Mouse (Mus musculus) inflammation-experienced regulatory T-cells, adult 6 months (primary cell): ENCODE data around the gene Prss43. TPM values are rescaled to one million over a fixed set of nuclear protein-coding genes. Genes with fewer than 3 reads are reported as not detected.

Experiments used
- polyA plus RNA-seq, 3 experiments: library from polyadenylated mRNA; unstranded; fragments of 100-300 nt; shearing (Covaris generic); gene quantifications; one replicate each; pipeline ENCODE4 v1.2.1; 2017

The Prss43 gene
- polyA plus RNA-seq, 3 experiments from 2014 or later = not detected

Other genes with a start within 250 kb of the Prss43 start
- gene Nradd, start 202.2 kb upstream of the Prss43 start, polyA plus RNA-seq = 1 to 10 TPM; 2.4 to 6.2 (median 3.8) TPM
- 10 to 100 TPM; 20.0 to 42.0 (median 21.1) TPM for gene Nbeal2, start 172.5 kb upstream of the Prss43 start, polyA plus RNA-seq
- gene Ccdc12, start 170.2 kb upstream of the Prss43 start, polyA plus RNA-seq = 100 to 1,000 TPM; 222 to 259 (median 234) TPM
- gene Myl3, start 84.8 kb upstream of the Prss43 start, polyA plus RNA-seq = not detected
- not detected for gene Pth1r, start 79.5 kb upstream of the Prss43 start, polyA plus RNA-seq
- gene Prss42, start 28.5 kb upstream of the Prss43 start, polyA plus RNA-seq = not detected
- gene Prss44, start 12.7 kb upstream of the Prss43 start, polyA plus RNA-seq = not detected
- gene Prss45, start 7.9 kb downstream of the Prss43 start, polyA plus RNA-seq = not detected
- not detected for gene Prss46, start 17.8 kb downstream of the Prss43 start, polyA plus RNA-seq
- not detected for gene Prss50, start 31.3 kb downstream of the Prss43 start, polyA plus RNA-seq
- gene Als2cl, start 53.2 kb downstream of the Prss43 start, polyA plus RNA-seq = 10 to 100 TPM in 2 of 3 experiments, 1 to 10 TPM in 1; 2.5 to 16.8 (median 15.8) TPM
- 1 to 10 TPM in 2 of 3 experiments, under 1 TPM in 1; 0.73 to 4.1 (median 2.9) TPM for gene Tmie, start 53.4 kb downstream of the Prss43 start, polyA plus RNA-seq
- gene Fam240a, start 90.2 kb downstream of the Prss43 start, polyA plus RNA-seq = not detected
- 1 to 10 TPM in 2 of 3 experiments, under 1 TPM in 1; 0.73 to 2.6 (median 2.5) TPM for gene Tdgf1, start 119.5 kb downstream of the Prss43 start, polyA plus RNA-seq
- gene Lrrc2, start 124.9 kb downstream of the Prss43 start, polyA plus RNA-seq = under 1 TPM in 2 of 3 experiments, not detected in 1; 0.20 to 0.42 TPM
- gene Rtp3, start 163.9 kb downstream of the Prss43 start, polyA plus RNA-seq = not detected
- 1 to 10 TPM in 1 of 3 experiments, not detected in 2; 2.5 TPM for gene Ltf, start 192.6 kb downstream of the Prss43 start, polyA plus RNA-seq
- 10 to 100 TPM; 15.0 to 18.1 (median 17.3) TPM for gene Ccrl2, start 230.8 kb downstream of the Prss43 start, polyA plus RNA-seq